Mouse (Mus musculus): ENCODE measurements around the gene Pld5.

Gene Pld5

GRCm38 (mm10) chr1:176274667-176275610 lies at the start of gene Pld5:
Gene Pld5 (minus strand): TSS chr1:176275312.
- no peak for DNase-seq (ENCODE audit: low spot score in 2 of 2)

GRCm38 (mm10) chr1:176315063-176315462 lies 40.0 kb upstream of the Pld5 start:
- DNase-seq (ENCODE audit: low spot score in 2 of 2): no peak

- DNase-seq (ENCODE audit: low spot score in 2 of 2): no peak
Observed at GRCm38 (mm10) chr1:176310174-176310573, 35.1 kb upstream of the Pld5 start.

GRCm38 (mm10) chr1:176289396-176289795 lies 14.3 kb upstream of the Pld5 start:
- DNase-seq (ENCODE audit: low spot score in 2 of 2): no peak

- no peak for DNase-seq (ENCODE audit: low spot score in 2 of 2)
Observed at GRCm38 (mm10) chr1:176275611-176275980, 484 bp upstream of the Pld5 start.

GRCm38 (mm10) chr1:176248717-176249030 lies 26.4 kb downstream of the Pld5 start:
- no peak for DNase-seq (ENCODE audit: low spot score in 2 of 2)

GRCm38 (mm10) chr1:176247885-176248716 lies 27.0 kb downstream of the Pld5 start:
- DNase-seq (ENCODE audit: low spot score in 2 of 2): no peak

GRCm38 (mm10) chr1:176239199-176239598 lies 35.9 kb downstream of the Pld5 start:
- no peak for DNase-seq (ENCODE audit: low spot score in 2 of 2)

GRCm38 (mm10) chr1:176223794-176224193 lies 51.3 kb downstream of the Pld5 start:
- DNase-seq (ENCODE audit: low spot score in 2 of 2): peak in 1 of 2 experiments; percentile 11

GRCm38 (mm10) chr1:176223196-176223595 lies 51.9 kb downstream of the Pld5 start:
- peak in 1 of 2 experiments; percentile 79 for DNase-seq (ENCODE audit: low spot score in 2 of 2)

- no peak for DNase-seq (ENCODE audit: low spot score in 2 of 2)
Observed at GRCm38 (mm10) chr1:176218217-176218616, 56.9 kb downstream of the Pld5 start.

GRCm38 (mm10) chr1:176213645-176214221 lies 61.4 kb downstream of the Pld5 start:
- no peak for DNase-seq (ENCODE audit: low spot score in 2 of 2)

- DNase-seq (ENCODE audit: low spot score in 2 of 2): no peak
Observed at GRCm38 (mm10) chr1:176212922-176213644, 62.0 kb downstream of the Pld5 start.

- DNase-seq (ENCODE audit: low spot score in 2 of 2): no peak
Observed at GRCm38 (mm10) chr1:176210803-176211202, 64.3 kb downstream of the Pld5 start.

- no peak for DNase-seq (ENCODE audit: low spot score in 2 of 2)
Observed at GRCm38 (mm10) chr1:176208014-176208413, 67.1 kb downstream of the Pld5 start.

- DNase-seq (ENCODE audit: low spot score in 2 of 2): no peak
Observed at GRCm38 (mm10) chr1:176202360-176202759, 72.8 kb downstream of the Pld5 start.

GRCm38 (mm10) chr1:176197036-176197766 lies 77.9 kb downstream of the Pld5 start:
- DNase-seq (ENCODE audit: low spot score in 2 of 2): no peak

GRCm38 (mm10) chr1:176196341-176196740 lies 78.8 kb downstream of the Pld5 start:
- DNase-seq (ENCODE audit: low spot score in 2 of 2): no peak

GRCm38 (mm10) chr1:176194727-176195126 lies 80.4 kb downstream of the Pld5 start:
- no peak for DNase-seq (ENCODE audit: low spot score in 2 of 2)

- DNase-seq (ENCODE audit: low spot score in 2 of 2): no peak
Observed at GRCm38 (mm10) chr1:176183991-176184390, 91.1 kb downstream of the Pld5 start.

GRCm38 (mm10) chr1:176174971-176175370 lies 100.1 kb downstream of the Pld5 start:
- DNase-seq (ENCODE audit: low spot score in 2 of 2): no peak
